Mouse (Mus musculus): Measurements from ENCODE around the gene Paqr8. TPM values are rescaled to one million over a fixed set of nuclear protein-coding genes. Genes with fewer than 3 reads are reported as not detected.

The Paqr8 gene
- polyA plus RNA-seq (2014; fragmentation: Nextera tagmentation; extraction: Ambion mirVana) = 25.7 and 26.7 TPM in 2 replicates

GRCm38 (mm10) chr1:20890404-20890921, at the start of gene Paqr8:
Gene Paqr8, plus strand, starts transcription at chr1:20890606.
- H3K27ac ChIP-seq (replicated peaks; ENCODE audit: low read depth, low read length) = peak within 1 kb of the TSS; percentile 78
- H3K36me3 ChIP-seq (ENCODE audit: control insufficient read depth, insufficient read depth, low read length) = no peaks in the 10 kb centered on the region
- H3K9me3 ChIP-seq (ENCODE audit: control insufficient read depth, low read length) = no peaks in the 10 kb centered on the region
- DNase-seq (peak; percentile 90), ATAC-seq (ENCODE audit: low FRiP score, low TSS enrichment) (peak; percentile 94)
- under 1% methylated on average over 37 of the region's 37 CpGs for WGBS
- peak within 1 kb of the TSS; percentile 67 for H3K4me3 ChIP-seq (replicated peaks; ENCODE audit: low read depth, low read length)
- peak within 1 kb of the TSS; percentile 71 for H3K9ac ChIP-seq (replicated peaks; ENCODE audit: low read length)
- peaks cover 7% of the 10 kb centered on the region for H3K4me1 ChIP-seq (ENCODE audit: control insufficient read depth, insufficient read depth, low read length)
- peak within 1 kb of the TSS; percentile 91 for H3K4me2 ChIP-seq (ENCODE audit: low read length)
- no peaks in the 10 kb centered on the region for H3K27me3 ChIP-seq (ENCODE audit: control insufficient read depth, insufficient read depth, low read length)

GRCm38 (mm10) chr1:20856924-20857902, 33.2 kb upstream of the Paqr8 start:
- Histone ChIP-seq H3K36me3 (ENCODE audit: control insufficient read depth, insufficient read depth, low read length) (no peaks in the 10 kb centered on the region), H3K9ac (replicated peaks; ENCODE audit: low read length) (no peak overlapping the region), H3K4me2 (ENCODE audit: low read length) (no peak overlapping the region), H3K27ac (replicated peaks; ENCODE audit: low read depth, low read length) (no peak overlapping the region), H3K9me3 (ENCODE audit: control insufficient read depth, low read length) (peaks cover 3% of the 10 kb centered on the region; the same call in 1 of the 2 replicates), H3K4me1 (ENCODE audit: control insufficient read depth, insufficient read depth, low read length) (no peaks in the 10 kb centered on the region), H3K4me3 (replicated peaks; ENCODE audit: low read depth, low read length) (no peak overlapping the region), H3K27me3 (ENCODE audit: control insufficient read depth, insufficient read depth, low read length) (no peaks in the 10 kb centered on the region)
- DNase-seq (no peak), ATAC-seq (ENCODE audit: low FRiP score, low TSS enrichment) (no peak)
- whole genome bisulfite sequencing = 81% methylated on average over 7 of the region's 7 CpGs

DNA sequence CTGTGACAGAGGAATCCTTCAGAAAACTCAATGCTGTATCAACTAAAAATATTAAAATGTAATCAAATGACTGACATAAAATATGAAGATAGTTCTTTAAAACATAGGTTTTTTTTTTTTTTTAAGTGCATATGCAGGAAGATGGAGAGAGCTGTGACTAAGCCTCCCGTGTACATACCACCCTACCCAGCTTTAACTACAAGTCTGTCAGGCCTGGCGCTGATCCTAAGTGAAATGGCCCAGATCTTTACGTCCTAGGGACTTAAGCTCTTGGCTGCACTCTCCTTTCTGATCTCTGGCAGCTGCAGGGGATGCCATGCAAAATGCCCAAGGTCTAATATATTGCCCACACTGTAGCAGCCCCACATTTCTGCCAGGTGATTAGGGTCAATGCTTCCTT, 29.6 kb upstream of the Paqr8 start:
- no peak for ATAC-seq (ENCODE audit: low FRiP score, low TSS enrichment)
- Histone ChIP-seq H3K27ac (replicated peaks; ENCODE audit: low read depth, low read length) (no peak overlapping the region), H3K27me3 (ENCODE audit: control insufficient read depth, insufficient read depth, low read length) (no peaks in the 10 kb centered on the region), H3K36me3 (ENCODE audit: control insufficient read depth, insufficient read depth, low read length) (no peaks in the 10 kb centered on the region), H3K9me3 (ENCODE audit: control insufficient read depth, low read length) (no peaks in the 10 kb centered on the region), H3K4me1 (ENCODE audit: control insufficient read depth, insufficient read depth, low read length) (no peaks in the 10 kb centered on the region), H3K4me2 (ENCODE audit: low read length) (no peak overlapping the region), H3K4me3 (replicated peaks; ENCODE audit: low read depth, low read length) (no peak overlapping the region), H3K9ac (replicated peaks; ENCODE audit: low read length) (no peak overlapping the region)
- no peak for DNase-seq
- WGBS = 72% methylated on average over 3 of the region's 3 CpGs

- DNase-seq (no peak), ATAC-seq (ENCODE audit: low FRiP score, low TSS enrichment) (no peak)
- Histone ChIP-seq H3K9me3 (ENCODE audit: control insufficient read depth, low read length) (no peaks in the 10 kb centered on the region), H3K4me2 (ENCODE audit: low read length) (no peak overlapping the region), H3K27ac (replicated peaks; ENCODE audit: low read depth, low read length) (no peak overlapping the region), H3K27me3 (ENCODE audit: control insufficient read depth, insufficient read depth, low read length) (no peaks in the 10 kb centered on the region), H3K9ac (replicated peaks; ENCODE audit: low read length) (no peak overlapping the region), H3K4me3 (replicated peaks; ENCODE audit: low read depth, low read length) (no peak overlapping the region), H3K36me3 (ENCODE audit: control insufficient read depth, insufficient read depth, low read length) (no peaks in the 10 kb centered on the region), H3K4me1 (ENCODE audit: control insufficient read depth, insufficient read depth, low read length) (no peaks in the 10 kb centered on the region)
- 90% methylated on average over 3 of the region's 3 CpGs for WGBS
These were observed 28.5 kb upstream of the Paqr8 start for GRCm38 (mm10) chr1:20861865-20862264.

DNA sequence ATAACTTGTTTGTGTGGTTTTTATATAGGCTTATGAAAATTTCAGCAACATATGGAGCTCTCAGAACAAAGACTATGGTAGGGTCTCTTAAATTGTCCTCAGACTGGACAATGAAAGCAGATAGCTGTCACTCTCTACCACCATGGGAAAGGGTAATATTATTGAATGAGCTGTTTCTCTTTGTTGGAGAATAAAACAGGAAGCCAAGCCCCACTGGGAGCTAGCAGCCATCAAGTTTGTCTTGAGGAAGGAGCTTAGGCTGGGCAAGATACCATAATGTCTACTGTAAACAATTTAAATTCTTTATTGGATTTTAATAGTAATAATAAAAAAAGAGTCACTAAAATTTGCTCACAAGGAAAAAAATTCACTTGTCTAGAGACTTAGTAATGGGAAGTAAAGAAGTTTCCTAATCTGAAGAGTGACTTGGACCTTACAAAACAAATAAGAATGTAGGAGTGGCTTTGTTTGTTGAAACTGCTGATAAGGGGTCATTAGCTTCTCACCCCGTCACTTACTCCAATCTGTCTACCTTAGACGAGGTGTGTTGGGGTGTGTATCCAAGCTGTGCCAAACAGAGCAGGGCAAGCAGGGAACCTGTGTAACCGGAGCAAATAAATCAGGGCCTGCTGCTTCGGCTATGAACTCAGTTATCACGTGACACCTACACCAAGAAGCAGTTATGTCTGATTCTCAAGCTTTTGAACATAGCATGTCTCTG, 26.8 kb upstream of the Paqr8 start:
- no peaks in the 10 kb centered on the region for H3K27me3 ChIP-seq (ENCODE audit: control insufficient read depth, insufficient read depth, low read length)
- peaks cover 13% of the 10 kb centered on the region for H3K4me1 ChIP-seq (ENCODE audit: control insufficient read depth, insufficient read depth, low read length)
- no peak overlapping the region for H3K4me3 ChIP-seq (replicated peaks; ENCODE audit: low read depth, low read length)
- H3K36me3 ChIP-seq (ENCODE audit: control insufficient read depth, insufficient read depth, low read length) = no peaks in the 10 kb centered on the region
- no peaks in the 10 kb centered on the region for H3K9me3 ChIP-seq (ENCODE audit: control insufficient read depth, low read length)
- no peak overlapping the region for H3K4me2 ChIP-seq (ENCODE audit: low read length)
- no peak for ATAC-seq (ENCODE audit: low FRiP score, low TSS enrichment)
- DNase-seq = no peak
- no peak overlapping the region for H3K9ac ChIP-seq (replicated peaks; ENCODE audit: low read length)
- no peak overlapping the region for H3K27ac ChIP-seq (replicated peaks; ENCODE audit: low read depth, low read length)
- 89% methylated on average over 5 of the region's 5 CpGs for WGBS

DNA sequence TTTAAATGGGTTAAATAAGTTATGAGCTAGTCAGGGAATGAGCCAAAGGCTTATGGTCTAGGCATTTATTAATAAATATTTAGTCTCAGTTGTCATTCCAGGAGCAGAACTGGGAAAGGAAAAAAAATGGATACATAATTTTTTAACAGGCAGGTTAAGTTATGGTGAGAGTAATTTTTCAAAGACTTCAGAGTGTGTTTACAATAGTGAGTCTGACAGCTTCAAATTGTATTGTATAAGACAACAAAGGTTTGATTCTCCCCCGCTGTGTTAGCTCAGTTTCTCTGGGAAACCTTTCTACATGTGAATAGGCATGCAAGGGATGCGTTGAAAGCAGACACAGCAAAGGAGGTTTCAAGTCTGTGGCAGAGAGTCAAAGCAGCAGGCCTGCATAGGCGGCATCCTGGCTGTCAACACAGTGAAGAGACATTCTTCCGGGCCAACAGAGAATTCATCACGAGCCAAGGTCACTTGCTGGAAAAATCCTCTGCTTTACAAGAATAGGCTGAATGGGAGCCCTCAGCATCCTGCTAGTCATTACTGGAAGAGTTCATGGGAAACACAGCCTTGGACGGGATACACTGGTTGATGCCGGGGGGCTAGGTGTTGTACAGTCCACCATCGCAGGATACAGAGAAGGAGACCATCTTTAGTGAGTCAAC, 23.0 kb upstream of the Paqr8 start:
- peak; percentile 72 for DNase-seq
- Histone ChIP-seq H3K9me3 (ENCODE audit: control insufficient read depth, low read length) (no peaks in the 10 kb centered on the region), H3K4me1 (ENCODE audit: control insufficient read depth, insufficient read depth, low read length) (peaks cover 13% of the 10 kb centered on the region), H3K4me2 (ENCODE audit: low read length) (0 out of 2 replicates have a peak overlapping the region, but pooled peaks have one; percentile 15), H3K27me3 (ENCODE audit: control insufficient read depth, insufficient read depth, low read length) (no peaks in the 10 kb centered on the region), H3K36me3 (ENCODE audit: control insufficient read depth, insufficient read depth, low read length) (no peaks in the 10 kb centered on the region), H3K27ac (replicated peaks; ENCODE audit: low read depth, low read length) (peak overlapping the region; percentile 14; the same call in 1 of the 2 replicates), H3K9ac (replicated peaks; ENCODE audit: low read length) (no peak overlapping the region), H3K4me3 (replicated peaks; ENCODE audit: low read depth, low read length) (no peak overlapping the region)
- WGBS = 7% methylated on average over 8 of the region's 8 CpGs
- peak; percentile 64 for ATAC-seq (ENCODE audit: low FRiP score, low TSS enrichment)

GRCm38 (mm10) chr1:20868036-20868435, 22.4 kb upstream of the Paqr8 start:
- DNase-seq (peak; percentile 25), ATAC-seq (ENCODE audit: low FRiP score, low TSS enrichment) (peak; percentile 18; the same call in 1 of the 2 replicates)
- no peaks in the 10 kb centered on the region for H3K9me3 ChIP-seq (ENCODE audit: control insufficient read depth, low read length)
- H3K4me1 ChIP-seq (ENCODE audit: control insufficient read depth, insufficient read depth, low read length) = peaks cover 13% of the 10 kb centered on the region
- H3K36me3 ChIP-seq (ENCODE audit: control insufficient read depth, insufficient read depth, low read length) = no peaks in the 10 kb centered on the region
- no peak overlapping the region for H3K9ac ChIP-seq (replicated peaks; ENCODE audit: low read length)
- 0 out of 2 replicates have a peak overlapping the region, but pooled peaks have one; percentile 0 for H3K4me2 ChIP-seq (ENCODE audit: low read length)
- H3K4me3 ChIP-seq (replicated peaks; ENCODE audit: low read depth, low read length) = no peak overlapping the region
- H3K27me3 ChIP-seq (ENCODE audit: control insufficient read depth, insufficient read depth, low read length) = no peaks in the 10 kb centered on the region
- H3K27ac ChIP-seq (replicated peaks; ENCODE audit: low read depth, low read length) = peak overlapping the region; percentile 14; the same call in 1 of the 2 replicates
- 17% methylated on average over 9 of the region's 9 CpGs for WGBS

DNA sequence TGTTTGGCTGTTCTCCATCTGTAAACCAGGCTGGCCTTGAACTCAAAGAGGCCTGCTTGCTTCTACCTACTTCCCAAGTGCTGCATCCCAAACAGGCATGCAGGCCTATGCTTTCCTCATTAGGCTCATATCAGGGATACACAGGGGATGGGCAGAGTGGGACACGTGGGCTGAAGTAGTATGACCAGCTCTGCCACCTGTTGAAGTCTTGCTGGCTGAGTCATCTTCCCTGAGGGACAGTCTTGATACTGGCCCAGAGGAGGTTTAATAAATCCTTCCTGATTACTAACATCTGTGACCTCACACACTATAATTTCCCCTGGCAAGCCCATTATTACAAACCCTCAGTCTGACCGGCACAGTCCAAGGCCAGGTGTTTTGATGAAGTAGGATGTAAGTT, 19.5 kb upstream of the Paqr8 start:
- 87% methylated on average over 2 of the region's 2 CpGs for WGBS
- Histone ChIP-seq H3K4me3 (replicated peaks; ENCODE audit: low read depth, low read length) (no peak overlapping the region), H3K4me2 (ENCODE audit: low read length) (no peak overlapping the region), H3K9me3 (ENCODE audit: control insufficient read depth, low read length) (no peaks in the 10 kb centered on the region), H3K9ac (replicated peaks; ENCODE audit: low read length) (no peak overlapping the region), H3K27ac (replicated peaks; ENCODE audit: low read depth, low read length) (no peak overlapping the region), H3K27me3 (ENCODE audit: control insufficient read depth, insufficient read depth, low read length) (no peaks in the 10 kb centered on the region), H3K4me1 (ENCODE audit: control insufficient read depth, insufficient read depth, low read length) (peaks cover 13% of the 10 kb centered on the region), H3K36me3 (ENCODE audit: control insufficient read depth, insufficient read depth, low read length) (no peaks in the 10 kb centered on the region)
- DNase-seq (no peak), ATAC-seq (ENCODE audit: low FRiP score, low TSS enrichment) (no peak)
